Mouse (Mus musculus): Measurements from ENCODE around the gene Galt.

Galt gene

DNA sequence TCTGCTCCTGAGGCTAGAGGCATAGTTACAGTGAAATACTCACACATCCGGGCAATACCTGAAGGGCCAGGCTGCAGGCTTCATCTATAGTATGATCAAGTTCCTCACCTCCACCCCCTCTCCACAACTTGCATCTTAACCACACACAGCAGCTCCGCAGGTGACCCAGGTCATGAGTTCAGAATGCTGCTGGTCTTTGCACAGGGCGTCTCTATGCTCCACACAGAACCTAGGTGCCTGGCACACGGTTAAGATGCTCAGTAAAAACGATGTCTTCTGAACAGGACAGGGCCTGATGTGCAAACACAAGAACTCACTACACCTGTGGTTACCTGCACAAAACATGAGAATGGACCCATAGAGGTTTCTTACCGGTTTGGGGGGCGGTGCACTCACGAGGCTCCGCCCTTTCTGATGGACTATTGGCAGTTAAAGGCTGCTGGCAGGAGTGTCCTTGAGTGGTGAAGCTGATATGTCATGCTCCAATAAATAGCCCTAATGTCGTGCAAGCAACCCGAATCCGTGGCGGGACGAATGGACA, at the start of gene Galt:
Gene Galt (plus strand): TSS at position 432 of the 541 bp plus-strand sequence.
- no peak for DNase-seq

- no peak for DNase-seq
Measured at GRCm38 (mm10) chr4:41705922-41706754, 48.9 kb upstream of the Galt start.

GRCm38 (mm10) chr4:41707011-41707535, 48.0 kb upstream of the Galt start:
- DNase-seq = peak; percentile 72

DNA sequence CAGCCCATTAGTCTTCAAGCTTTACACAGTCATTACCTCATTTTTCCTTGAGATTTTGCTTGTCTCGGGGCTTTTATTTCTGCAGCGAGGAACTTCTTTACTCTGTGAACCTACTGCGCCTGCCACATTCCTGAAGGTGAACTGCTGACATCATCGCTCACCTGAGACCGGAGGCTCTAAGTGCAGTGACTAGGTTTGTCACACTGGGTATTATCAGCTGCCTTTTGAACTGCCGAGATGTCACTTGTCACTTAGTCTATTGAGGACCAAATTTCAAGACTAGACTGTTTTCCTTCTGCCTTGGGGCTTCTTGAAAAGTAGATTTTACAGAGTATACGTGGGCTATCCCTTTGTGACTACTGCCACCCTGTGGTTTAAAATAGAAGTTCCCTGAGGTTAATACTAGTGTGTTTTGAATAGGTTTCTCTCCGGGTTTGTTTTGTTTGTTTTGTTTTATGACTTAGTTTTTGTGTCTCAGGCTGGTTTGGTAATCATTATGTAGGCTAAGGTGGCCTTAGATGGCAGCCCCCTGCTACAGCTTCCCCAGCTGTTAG, 46.8 kb upstream of the Galt start:
- DNase-seq = no peak

GRCm38 (mm10) chr4:41710229-41710628, 44.8 kb upstream of the Galt start:
- no peak for DNase-seq

DNA sequence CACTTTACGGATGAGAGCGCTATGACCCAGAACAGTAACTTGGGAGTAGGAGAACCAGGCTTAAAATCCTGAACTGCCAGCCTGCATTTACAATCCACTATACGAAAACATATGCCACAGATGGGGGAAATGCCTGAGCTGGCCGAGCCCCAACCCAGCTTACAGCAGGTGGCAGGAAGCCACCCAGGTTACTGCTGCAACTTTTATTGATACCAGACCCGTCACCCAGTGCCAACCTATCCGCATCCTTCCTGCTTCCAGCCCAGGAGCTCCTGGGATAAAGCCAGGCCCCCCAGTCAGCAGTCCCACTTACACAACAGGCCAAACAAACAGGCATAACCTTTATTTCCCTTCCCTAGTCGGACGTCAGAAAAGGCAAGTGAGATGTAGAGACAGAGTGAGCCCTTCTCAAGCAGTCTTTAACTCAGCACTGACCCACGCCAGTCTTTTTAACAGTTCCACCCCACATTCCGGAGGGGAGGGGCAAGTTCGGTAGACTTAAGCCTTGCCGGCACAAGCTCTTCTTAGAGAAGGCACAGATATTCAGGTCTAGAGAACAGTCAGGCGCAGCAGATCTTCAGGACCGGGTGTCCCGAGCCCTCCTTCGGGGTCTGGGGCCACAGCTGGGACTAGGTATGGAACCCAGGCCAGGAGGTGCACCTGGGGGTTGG, 43.2 kb upstream of the Galt start:
- no peak for DNase-seq

- DNase-seq = no peak
Measured at GRCm38 (mm10) chr4:41712421-41713196, 42.4 kb upstream of the Galt start.

DNA sequence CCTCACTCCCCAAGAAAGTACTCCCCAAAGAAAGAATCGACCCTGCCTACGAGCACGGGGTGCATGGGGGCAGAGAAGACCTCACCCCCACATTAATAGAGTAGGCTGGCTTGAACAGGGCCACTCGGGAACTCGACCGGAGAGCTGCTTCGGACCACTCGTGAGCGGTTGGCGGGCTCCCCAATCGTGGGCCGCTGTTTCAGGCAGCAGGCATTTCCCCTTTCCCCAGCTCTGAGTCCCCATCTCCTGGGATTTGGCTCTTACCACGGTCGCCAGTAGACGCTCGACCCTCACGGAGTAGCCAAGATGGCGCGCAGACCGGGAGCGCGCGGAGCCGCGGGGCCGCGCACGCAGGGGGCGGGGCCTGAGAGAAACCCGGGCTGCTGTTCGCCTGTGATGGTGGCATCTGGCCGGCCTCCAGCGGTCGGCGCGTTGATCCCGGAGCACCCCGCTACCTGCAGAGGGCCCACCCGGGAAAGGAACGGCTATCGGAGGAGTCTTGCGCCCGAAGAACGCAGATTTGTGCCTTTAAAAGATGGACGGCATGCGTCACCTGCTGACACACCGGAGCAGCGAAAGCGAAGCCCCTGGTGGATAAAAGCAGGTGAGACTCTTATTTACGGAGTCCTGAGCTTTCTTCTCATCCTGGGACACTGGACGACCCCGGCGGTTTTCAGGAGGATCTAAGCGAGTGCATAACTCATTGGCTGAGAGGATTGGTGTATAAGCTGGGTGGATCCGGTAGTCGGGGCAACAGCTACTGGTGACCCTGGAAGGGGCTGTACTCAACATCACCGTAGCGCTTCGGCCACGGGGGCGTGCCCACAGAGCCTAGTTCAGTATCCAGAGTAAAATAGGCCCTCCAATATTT, 41.6 kb upstream of the Galt start, which contains the start of gene Rpp25l:
Gene Rpp25l (minus strand): TSS at position 338 of the 871 bp plus-strand sequence.
- DNase-seq = peak; percentile 84

DNA sequence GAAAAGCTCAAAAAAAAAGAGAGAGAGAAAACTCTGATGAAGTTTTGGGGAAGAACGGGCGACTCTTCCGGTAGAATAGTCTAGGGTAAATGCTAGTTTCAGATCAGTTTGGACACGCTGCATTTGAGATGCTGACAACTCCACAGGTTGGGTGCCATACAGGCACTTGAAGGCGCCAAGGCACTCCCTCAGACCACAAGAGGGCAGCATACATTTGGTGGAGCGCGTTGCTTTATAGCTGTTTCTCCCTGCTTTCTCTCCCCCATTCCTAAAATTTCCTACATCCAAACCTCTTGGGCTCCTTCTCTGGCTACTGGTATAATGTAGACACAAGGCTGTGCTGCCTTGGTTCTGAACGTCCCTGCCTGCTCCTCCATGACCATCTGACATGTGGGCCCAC, 40.8 kb upstream of the Galt start:
- DNase-seq = peak; percentile 69

- no peak for DNase-seq
Measured at GRCm38 (mm10) chr4:41715082-41715481, 39.9 kb upstream of the Galt start.

DNA sequence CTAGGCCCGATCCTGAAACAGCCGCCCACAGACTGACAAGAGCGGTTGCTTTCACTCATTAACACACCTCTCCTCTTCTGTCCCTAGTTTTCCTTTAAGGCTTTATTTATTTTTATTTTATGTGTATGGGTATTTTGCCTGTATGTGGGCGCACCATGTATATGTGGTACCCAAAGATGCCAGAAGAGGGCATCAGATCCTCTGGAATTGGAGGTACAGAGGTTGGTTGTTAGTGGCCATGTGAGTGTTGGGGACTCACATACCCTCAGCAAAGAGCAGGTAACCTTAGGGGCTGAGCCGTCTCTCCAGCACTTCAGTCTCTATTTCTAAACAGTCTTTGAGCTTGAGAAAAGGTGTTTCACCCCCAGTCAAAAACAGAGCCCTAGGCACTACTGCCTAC, 39.4 kb upstream of the Galt start:
- DNase-seq = no peak

DNA sequence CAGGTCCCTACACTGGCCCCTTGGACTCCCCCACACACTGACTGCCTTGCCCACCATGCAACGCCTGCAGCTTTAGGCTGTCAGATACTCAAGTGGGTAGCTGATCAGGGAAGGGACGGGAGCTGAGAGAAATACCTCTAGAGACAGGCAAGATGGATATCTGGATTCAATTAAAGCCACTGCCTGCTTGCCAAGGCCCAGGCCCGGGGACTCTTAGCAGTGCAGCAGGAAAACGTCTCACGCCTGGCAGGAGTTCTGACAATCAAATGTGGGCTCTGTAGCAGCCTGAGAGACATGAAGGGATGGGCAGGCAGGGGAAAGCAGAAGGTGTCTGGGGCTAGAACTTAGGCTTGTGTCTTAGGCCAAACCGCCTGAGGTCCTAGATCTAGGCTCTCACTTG, 38.2 kb upstream of the Galt start:
- no peak for DNase-seq

GRCm38 (mm10) chr4:41722918-41723351, 32.1 kb upstream of the Galt start, which contains the start of gene Dctn3:
Gene Dctn3 (minus strand): TSS chr4:41723170.
- DNase-seq = peak; percentile 89

DNA sequence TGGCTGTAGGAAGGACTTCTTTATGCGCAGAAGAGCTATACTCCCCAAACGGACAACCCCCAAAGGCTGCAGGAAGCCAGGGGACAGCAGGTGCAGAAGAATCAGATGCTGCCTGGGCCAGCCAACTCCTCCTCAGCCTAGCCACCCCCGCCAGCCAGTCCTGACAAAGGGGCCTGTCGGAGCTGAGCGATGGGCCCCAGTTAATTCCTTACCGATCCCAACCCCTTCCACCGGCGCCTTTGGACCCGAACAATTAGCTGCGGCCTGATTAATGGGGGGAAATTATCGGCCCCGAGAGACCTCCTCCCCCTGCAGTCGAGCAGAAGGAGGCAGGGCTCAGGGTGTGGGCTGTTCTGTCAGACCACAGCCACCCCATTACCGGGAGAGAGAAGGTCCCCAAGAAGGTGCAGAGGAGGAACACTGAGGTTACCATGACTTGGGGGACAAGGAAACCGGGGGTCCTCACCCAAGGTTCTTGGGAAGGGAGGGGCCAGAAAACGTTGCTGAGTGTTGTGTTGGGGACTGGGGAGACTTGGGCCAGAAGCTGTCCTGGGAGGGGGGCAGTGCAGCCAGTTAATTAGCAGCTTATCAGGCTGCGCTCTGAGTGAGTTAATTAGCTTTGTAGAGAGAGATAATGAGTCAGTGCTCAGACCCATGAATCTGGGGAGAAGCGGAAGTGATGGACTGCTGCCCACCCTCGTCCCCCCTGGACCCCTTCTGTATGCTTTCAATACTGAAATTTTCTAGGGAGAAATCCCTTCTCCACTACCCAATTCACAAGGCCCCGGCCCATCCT, 28.0 kb upstream of the Galt start:
- no peak for DNase-seq

DNA sequence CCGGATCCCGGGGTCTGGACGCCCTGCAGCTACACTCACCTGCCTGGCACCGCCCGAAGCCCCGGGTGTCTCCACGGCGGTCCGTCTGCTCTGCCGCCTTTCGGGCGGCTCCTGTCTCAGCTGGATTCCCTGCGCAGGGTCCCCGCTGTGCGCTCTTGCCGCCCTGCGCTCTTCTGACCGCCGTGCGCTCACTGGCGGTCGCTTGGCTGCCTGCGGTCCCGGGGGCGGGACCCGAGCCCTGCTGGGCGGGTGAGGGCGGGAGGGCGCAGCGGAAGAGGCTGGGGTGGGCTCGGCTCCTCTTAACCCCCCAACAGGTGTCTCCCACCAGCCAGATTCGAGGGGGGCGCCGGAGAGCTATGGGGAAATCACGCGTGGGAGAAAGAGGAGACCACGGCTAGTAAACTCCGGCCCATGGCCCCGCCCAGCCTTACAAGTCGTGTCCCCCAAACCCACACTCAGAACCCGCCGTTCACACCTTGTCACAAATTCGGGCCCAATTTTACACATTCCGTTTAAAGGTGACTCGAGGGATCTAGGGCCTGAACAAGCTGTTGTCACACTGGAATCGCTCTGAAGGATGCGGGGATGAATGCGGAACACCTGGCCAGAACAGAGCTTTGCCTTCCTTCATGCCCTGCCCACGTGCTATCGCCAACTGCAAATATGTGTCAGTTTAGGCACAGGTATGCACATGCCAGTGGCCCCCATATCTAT, 23.8 kb upstream of the Galt start, which contains the start of gene Arid3c:
Gene Arid3c (minus strand): TSS at position 91 of the 714 bp plus-strand sequence.
- DNase-seq = no peak

GRCm38 (mm10) chr4:41737602-41738255, 17.3 kb upstream of the Galt start:
- peak; percentile 72 for DNase-seq

GRCm38 (mm10) chr4:41738256-41738603, 16.8 kb upstream of the Galt start:
- DNase-seq = no peak

DNA sequence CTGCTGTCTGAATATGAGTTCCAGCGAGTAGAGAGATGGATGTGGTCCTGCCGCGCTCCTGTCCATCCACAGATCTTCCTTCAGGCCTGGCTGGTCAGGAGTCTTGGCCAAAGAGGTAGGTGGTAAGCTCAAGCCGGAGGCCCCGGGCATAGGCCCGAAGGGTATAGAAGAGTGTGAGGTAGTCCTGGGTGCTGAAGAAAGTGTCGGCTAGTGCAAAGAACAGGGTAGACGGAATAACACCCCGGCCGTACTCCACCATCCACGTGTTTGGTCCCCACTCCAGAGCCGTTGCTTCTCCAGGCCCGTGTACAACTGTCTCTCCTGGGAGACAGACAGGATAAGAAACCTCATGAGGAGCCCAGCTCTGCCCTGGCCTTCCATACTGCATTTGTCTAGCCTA, 15.8 kb upstream of the Galt start:
- DNase-seq = no peak

Measured in right cerebral cortex, postnatal 25 days (tissue).